Mouse (Mus musculus): Measurements from ENCODE around the gene Slc25a51. TPM values are rescaled to one million over a fixed set of nuclear protein-coding genes. Genes with fewer than 3 reads are reported as not detected.
A peak's percentile ranks its signal among the peaks of the same experiment; 100 is the strongest.

The Slc25a51 gene
- total and polyA plus RNA-seq, 3 experiments = 43.8 to 395 (median 47.5) TPM

DNA sequence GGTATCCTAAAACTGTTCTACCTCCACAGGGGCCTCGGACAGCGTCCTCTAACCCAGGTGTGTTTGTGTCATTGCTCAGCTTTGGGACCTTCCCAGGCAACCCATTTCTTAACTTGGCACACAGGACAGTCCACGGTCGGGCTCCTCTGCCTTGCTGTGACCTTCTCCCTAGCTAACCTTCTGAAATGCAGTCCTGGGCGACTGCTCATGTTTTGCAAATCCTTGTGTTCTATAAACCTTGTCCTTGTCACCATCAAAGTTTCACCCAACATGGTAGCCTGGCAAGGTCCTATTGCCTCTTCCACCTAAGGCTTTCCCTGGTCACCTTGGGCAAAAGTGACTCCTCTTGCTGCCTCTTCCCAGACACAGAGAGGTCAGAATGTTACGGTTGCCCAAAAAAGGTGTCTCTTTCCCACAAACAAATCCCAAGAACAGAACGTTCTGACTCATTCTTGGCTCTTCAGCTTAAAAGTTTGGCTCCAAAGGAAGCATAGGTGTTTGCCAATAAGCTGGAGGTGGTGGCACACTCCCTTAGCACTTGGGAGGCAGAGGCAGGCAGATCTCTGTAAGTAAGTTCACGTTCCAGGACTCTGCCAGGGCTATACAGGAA, 2.7 kb upstream of the Slc25a51 start:
- H3K9ac ChIP-seq (ENCODE audit: control insufficient read depth, low read depth, low read length, poor library complexity, severe bottlenecking) = no peak overlapping the region
- H3K4me3 ChIP-seq (ENCODE audit: control insufficient read depth in 1 of 2, insufficient read depth in 1 of 2, low read depth in 2 of 2, low read length in 2 of 2) = no peak overlapping the region
- no peak overlapping the region for H3K27ac ChIP-seq (ENCODE audit: control insufficient read depth, low read depth, low read length)
- peaks cover 4 to 6% of the 10 kb centered on the region in 2 experiments for H3K4me1 ChIP-seq (ENCODE audit: control insufficient read depth in 1 of 2, insufficient read depth in 2 of 2, low read length in 2 of 2)
- DNase-seq (ENCODE audit: low read depth, low spot score) = no peak
- H3K79me2 ChIP-seq (ENCODE audit: control insufficient read depth, insufficient read depth, low read length, poor library complexity) = peaks cover 15% of the 10 kb centered on the region
- no peaks in the 10 kb centered on the region for H3K27me3 ChIP-seq (ENCODE audit: control insufficient read depth in 1 of 2, insufficient read depth in 2 of 2, low read length in 2 of 2)
- H3K9me3 ChIP-seq (replicated peaks; ENCODE audit: insufficient read depth, low read length) = no peaks in the 10 kb centered on the region
- H3K36me3 ChIP-seq (ENCODE audit: control insufficient read depth in 1 of 2, insufficient read depth in 2 of 2, low read length in 2 of 2) = peaks cover 0 to 11% of the 10 kb centered on the region in 2 experiments; a peak in 2 of 4 replicates
- TF ChIP-seq CHD1 (IDR thresholded peaks at IDR 0.05; ENCODE audit: low read depth, low read length) (no peak), POLR2AphosphoS2 (IDR thresholded peaks at IDR 0.05; ENCODE audit: low read length) (no peak), POLR2AphosphoS5 (IDR thresholded peaks at IDR 0.05; ENCODE audit: borderline replicate concordance, low read depth, low read length) (no peak), KAT2A (conservative IDR thresholded peaks at IDR 0.05; ENCODE audit: low read depth, low read length) (no peak), ETS1 (IDR thresholded peaks at IDR 0.05; ENCODE audit: low read depth, low read length) (no peak), RAD21 (IDR thresholded peaks at IDR 0.05; ENCODE audit: low read depth, low read length) (no peak), NELFE (IDR thresholded peaks at IDR 0.05; ENCODE audit: low read depth, low read length) (no peak), MYB (IDR thresholded peaks at IDR 0.05; ENCODE audit: low read depth, low read length) (no peak), MAX (IDR thresholded peaks at IDR 0.05; ENCODE audit: low read length) (no peak), HCFC1 (IDR thresholded peaks at IDR 0.05; ENCODE audit: low read depth, low read length) (no peak), USF2 (IDR thresholded peaks at IDR 0.05; ENCODE audit: borderline replicate concordance in 1 of 2, insufficient read depth in 1 of 2, low read depth in 1 of 2, low read length in 2 of 2) (no peak), MXI1 (IDR thresholded peaks at IDR 0.05; ENCODE audit: low read depth, low read length) (no peak), MAFK (IDR thresholded peaks at IDR 0.05; ENCODE audit: borderline replicate concordance, low read depth, low read length) (no peak), UBTF (IDR thresholded peaks at IDR 0.05; ENCODE audit: borderline replicate concordance, insufficient read depth, low read depth, low read length) (no peak), ZKSCAN1 (IDR thresholded peaks at IDR 0.05; ENCODE audit: low read depth, low read length) (no peak)

DNA sequence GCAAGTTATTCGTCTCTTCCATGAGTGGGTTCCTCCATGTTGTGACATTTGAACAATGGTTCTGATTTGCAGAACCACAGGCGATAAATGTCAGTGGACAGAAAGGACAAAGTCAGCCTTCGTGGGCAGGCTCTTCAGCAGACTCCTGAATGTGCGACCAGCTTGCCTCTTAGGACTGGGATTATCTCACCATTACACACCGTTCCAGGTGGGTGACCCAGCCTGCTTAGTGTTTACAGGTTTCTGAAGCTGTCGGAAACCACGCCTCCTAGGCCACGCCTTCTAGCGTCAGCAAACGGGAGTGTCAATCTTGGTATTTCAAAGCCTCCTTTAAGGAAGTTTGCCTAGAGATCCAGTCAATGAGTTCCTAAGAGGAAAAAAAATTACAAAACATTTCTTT, 704 bp upstream of the Slc25a51 start:
- Histone ChIP-seq H3K27ac (ENCODE audit: control insufficient read depth, low read depth, low read length) (peak overlapping the region; percentile 71), H3K9me3 (replicated peaks; ENCODE audit: insufficient read depth, low read length) (no peaks in the 10 kb centered on the region), H3K4me3 (ENCODE audit: control insufficient read depth in 1 of 2, insufficient read depth in 1 of 2, low read depth in 2 of 2, low read length in 2 of 2) (peak overlapping the region; percentile 57 to 74), H3K36me3 (ENCODE audit: control insufficient read depth in 1 of 2, insufficient read depth in 2 of 2, low read length in 2 of 2) (peaks cover 0 to 18% of the 10 kb centered on the region in 2 experiments; a peak in 2 of 4 replicates), H3K4me1 (ENCODE audit: control insufficient read depth in 1 of 2, insufficient read depth in 2 of 2, low read length in 2 of 2) (peaks cover 4 to 16% of the 10 kb centered on the region in 2 experiments), H3K9ac (ENCODE audit: control insufficient read depth, low read depth, low read length, poor library complexity, severe bottlenecking) (peak overlapping the region; percentile 45), H3K79me2 (ENCODE audit: control insufficient read depth, insufficient read depth, low read length, poor library complexity) (peaks cover 21% of the 10 kb centered on the region), H3K27me3 (ENCODE audit: control insufficient read depth in 1 of 2, insufficient read depth in 2 of 2, low read length in 2 of 2) (no peaks in the 10 kb centered on the region)
- DNase-seq (ENCODE audit: low read depth, low spot score) = peak; percentile 92
- TF ChIP-seq UBTF (IDR thresholded peaks at IDR 0.05; ENCODE audit: borderline replicate concordance, insufficient read depth, low read depth, low read length) (no peak), SIN3A (IDR thresholded peaks at IDR 0.05; ENCODE audit: low read length) (peak; percentile 25), ZNF384 (IDR thresholded peaks at IDR 0.05; ENCODE audit: low read depth, low read length) (peak; percentile 28; the same call in 1 of the 2 replicates), MXI1 (IDR thresholded peaks at IDR 0.05; ENCODE audit: low read depth, low read length) (peak; percentile 15; the same call in 1 of the 2 replicates), ELF1 (IDR thresholded peaks at IDR 0.05; ENCODE audit: low read depth, low read length) (0 out of 2 replicates have a peak, but pooled peaks have one; percentile 44)

All from MEL (cell line).